Mouse (Mus musculus) adrenal gland, postnatal 25 days (tissue): ENCODE measurements around the gene Tmem59. TPM values are rescaled to one million over a fixed set of nuclear protein-coding genes. Genes with fewer than 3 reads are reported as not detected.

ENCODE experiments used
- DNase-seq: peaks from one replicate; pipeline ENCODE4 v3.0.0; 2021; ENCODE audit warnings: mixed read lengths
- total RNA-seq: library from RNA; stranded (reverse); gene quantifications from 2 replicates; pipeline ENCODE4 v1.2.3, GENCODE M21; 2021

Gene Tmem59
- total RNA-seq, 1 experiment from 2014 or later: 440 TPM

DNA sequence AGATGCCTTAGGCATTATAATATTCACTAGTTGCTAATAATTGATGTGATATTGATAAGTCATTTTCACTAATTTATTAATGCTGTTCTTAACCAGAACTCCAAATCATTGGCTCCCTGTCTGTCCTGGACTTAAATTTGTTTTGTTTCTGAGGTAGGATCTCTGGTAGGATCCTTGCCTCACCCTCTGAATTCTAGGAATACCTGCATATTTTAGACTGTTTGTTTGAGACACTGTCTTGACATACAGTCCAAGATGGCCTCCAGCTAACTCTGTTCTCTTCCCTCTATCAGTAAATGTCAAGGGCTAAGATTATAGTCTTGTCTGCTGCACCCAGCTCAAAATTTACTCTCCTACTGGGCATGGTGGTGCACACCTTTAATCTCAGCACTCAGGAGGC lies 2.5 kb downstream of the Tmem59 start:
- DNase-seq: no peak

- DNase-seq: no peak
Measured at GRCm38 (mm10) chr4:107181866-107182265, 3.7 kb downstream of the Tmem59 start.

GRCm38 (mm10) chr4:107182796-107183195 lies 4.6 kb downstream of the Tmem59 start:
- no peak for DNase-seq

GRCm38 (mm10) chr4:107183203-107183602 lies 5.0 kb downstream of the Tmem59 start:
- DNase-seq: no peak

DNA sequence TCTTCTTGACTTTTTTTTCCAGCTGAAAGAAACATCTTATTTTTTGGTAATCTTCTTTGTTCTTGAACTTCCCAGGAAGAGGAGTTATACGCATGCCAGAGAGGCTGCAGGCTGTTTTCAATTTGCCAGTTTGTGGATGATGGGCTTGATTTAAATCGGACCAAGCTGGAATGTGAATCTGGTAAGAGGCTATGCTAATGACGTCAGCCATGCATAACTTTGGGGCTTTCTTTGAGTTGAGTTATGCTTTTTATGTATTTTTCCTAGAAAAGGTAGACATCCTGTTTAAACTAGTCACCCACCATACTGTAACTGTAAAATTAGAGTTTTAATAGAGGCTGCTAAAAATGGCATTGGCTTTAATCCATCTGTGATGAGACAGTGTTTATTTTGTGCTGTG lies 7.5 kb downstream of the Tmem59 start:
- DNase-seq: no peak

DNA sequence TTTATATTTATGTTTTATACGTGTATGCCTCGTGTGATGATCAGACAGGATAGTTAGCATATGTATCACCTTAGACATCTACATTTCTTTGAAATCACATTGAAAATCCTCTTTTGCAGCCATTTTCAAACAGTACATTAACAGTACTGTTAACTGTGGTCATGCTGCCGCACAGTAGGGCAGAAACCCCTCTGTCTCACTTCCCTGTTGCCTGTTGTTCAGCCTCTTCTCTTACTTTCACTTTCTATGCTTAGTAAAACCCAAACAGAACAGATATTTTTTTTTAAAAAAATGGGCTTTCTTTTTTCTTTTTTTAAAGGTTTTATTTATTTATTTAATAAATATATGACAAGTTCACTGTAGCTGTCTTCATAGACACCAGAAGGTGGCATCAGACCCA lies 15.6 kb downstream of the Tmem59 start:
- DNase-seq: no peak

DNA sequence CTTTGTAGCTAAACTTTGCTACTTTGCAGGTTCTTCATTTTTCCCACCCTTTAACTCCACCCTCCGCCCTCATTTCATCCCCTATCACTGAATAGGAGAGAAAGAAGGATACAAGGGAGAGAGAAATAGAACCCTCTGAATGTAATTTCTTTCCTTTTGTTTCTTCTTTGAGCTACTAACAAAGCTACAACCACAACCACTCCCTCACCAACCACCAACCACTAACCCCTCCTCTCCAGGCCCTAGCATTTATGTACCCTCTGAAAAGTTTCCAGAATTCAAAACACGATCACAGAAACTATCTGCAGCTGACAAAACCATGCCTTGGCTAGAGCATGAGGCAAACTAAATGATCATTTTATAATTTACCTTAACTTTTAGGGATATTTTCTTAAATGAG lies 18.3 kb downstream of the Tmem59 start:
- no peak for DNase-seq

DNA sequence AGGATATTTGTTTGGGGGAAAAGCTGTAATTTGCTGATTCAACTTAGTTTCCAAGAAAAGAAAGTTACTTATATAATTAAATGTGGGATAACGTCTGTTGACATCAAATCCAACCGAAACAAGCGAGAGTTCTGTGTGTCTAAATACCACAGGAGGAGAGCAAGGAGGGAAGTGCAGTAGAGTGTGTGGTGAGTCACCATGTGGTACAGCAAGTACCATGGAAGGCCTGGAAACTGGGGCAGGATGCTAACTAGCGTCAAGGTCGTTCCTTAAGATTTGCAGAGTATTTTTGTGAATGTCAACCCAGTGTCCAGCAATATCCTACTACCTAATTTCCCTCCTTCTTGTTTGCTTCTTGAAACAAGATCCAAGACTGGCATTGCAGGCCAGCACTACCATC lies 19.9 kb downstream of the Tmem59 start:
- no peak for DNase-seq

DNA sequence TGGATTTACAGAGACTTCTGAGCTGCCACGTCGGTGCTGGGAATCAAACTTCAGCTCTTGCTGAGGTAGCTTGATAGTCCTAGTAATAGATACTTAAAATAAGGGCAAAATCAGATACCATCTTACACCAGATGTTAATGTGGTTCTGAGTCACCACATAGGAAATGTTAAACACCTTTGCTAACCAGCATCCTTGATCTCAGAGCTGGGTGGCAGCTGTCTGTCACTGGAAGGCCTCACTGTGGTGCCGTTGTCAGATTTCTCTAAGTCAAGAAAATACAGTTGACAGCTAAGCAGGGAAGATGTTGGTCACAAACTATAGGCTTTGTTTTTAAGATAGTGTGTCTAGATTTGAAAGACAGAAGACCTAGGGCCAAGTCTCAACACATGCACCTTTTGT lies 23.6 kb downstream of the Tmem59 start:
- DNase-seq: no peak

DNA sequence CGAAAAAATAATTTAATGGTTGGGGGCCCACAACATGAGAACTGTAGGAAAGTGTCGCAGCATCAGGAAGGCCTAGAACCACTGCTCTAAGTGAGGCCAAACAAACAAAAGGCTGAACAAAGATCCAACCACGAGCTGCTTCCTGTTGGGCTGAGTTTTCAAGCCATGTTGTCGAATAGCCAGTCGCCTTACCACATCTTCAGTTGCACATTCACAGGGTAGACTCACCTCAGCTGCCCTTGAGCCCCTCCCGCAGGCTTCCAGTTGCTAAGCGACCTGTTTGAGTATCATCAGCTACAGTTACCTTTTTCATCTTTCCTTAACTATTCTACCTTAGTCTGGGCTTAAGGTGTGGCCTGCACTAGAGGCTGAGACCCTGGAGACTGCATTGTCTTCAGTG lies 24.8 kb downstream of the Tmem59 start:
- no peak for DNase-seq

DNA sequence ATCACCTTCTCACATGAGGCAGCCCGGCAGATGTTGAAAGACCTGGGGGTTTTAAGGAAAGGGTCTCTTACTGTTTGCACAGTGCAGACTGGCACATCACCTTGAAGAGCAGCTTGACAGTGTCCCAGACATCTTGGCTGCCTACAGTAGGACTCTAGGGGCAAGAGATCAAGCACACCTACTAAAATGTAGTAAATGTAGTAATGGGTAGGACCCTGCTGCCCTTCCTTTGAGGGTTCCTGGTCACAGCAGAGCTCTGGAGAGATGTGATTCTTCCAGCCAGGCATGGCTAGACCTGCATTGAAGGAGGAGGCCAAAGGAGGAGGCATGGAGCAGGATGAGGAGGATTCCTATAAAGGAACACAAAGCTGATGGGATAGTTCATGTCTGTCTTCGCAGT lies 28.8 kb downstream of the Tmem59 start:
- DNase-seq: no peak

- DNase-seq: no peak
Measured at GRCm38 (mm10) chr4:107208880-107209279, 30.7 kb downstream of the Tmem59 start, which contains the start of gene Ldlrad1. Ldlrad1 (plus strand) TSS chr4:107209180.

DNA sequence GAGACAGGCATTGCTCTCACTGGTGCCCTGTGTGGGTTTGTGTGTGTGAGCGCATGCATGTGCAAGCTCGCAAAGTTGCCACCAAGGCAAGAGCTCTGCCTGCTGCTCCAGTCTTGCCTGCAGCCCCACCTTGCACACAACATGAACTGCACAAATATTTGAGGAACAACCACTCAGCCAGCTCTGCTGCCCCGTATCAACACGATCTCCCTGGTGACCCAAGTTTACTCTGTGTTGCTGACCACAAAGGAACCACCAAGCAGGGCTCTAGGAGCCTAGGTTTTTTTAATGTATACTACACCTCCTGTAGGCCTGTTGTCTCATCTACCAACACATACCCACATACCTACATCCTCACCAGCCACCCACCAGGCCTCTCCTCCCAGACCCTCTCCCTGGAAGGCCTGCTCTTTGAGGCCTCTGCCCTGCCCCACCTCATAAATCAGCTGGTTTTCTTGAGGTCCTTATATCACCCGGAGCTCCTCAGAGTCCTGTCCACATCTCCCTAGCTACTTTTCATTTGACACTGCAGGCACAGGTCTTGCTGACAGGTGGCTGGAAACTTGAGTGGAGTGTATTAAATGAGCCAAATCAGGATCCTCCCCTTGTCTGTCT lies 32.4 kb downstream of the Tmem59 start:
- no peak for DNase-seq

DNA sequence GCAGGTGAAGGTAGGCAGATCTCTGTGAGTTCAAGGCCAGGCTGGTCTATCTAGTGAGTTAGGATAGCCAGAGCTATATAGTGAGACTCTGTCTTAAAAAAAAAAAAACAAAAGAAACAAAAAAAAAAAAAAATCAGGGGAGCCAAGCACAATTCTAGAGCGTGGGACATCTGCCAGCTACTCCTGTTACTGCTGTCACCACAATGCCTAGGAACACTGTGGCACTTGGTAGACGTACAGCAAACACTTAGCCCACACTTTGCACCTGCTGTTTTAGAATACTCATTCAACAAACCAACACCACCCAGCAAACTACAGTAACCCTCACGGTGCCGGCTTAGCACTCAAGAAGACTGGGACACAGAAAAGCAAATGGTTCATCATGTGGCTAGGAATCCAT lies 33.3 kb downstream of the Tmem59 start:
- DNase-seq: no peak

GRCm38 (mm10) chr4:107211936-107212335 lies 33.7 kb downstream of the Tmem59 start:
- no peak for DNase-seq

DNA sequence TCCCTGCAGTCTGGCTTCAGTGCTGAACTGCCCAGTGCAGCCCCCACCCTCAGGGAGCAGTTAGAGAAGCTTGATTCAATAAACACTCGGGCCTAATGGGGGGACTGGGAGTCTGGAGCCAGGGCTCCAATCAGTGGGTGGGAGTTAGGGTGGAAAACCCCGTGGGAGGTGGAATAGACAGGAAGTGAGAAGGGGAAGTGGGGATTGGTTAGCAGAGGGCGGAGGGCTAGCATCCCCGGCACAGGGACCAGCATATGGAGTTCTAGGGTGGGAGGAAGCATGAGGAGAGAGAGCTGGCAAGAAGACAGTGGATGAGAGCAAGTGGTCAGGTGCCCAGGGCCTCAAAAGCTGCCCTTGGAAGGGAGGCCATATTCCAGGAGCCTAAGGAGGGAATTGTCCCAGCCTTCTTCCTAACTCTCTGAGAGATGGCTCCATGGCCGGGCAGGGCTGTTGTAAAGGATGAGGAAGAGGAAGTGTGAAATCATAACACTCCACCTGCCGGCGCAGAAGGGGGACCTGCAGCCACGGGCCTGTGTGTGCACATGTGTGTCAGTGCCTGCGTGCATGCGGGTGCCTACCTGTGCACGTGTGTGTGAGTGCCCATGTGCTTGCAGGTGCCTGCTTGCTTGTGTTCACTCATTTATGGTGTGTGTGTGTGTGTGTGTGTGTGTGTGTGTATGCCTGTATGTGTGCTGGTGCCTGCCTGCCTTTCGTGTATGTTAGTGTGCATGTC lies 35.2 kb downstream of the Tmem59 start:
- no peak for DNase-seq

DNA sequence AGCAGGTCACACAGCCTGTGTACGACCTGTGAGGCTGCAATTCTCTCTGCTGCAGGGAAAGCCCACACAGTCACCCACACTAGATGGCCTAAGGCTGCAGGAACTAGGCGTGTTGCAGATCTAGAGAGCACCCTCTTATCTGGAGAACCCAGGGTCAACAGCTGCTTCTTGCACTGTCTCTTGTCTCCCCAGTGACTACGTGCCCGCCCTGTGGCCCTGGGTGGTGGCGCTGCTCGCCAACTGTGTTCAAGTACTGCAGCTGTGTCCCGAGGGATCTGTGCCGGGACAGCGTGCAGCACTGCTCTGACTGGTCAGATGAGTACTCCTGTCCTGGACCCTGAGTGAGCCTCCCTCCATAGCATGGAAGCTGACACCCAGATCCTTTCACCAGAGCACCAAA lies 39.4 kb downstream of the Tmem59 start:
- peak; percentile 49 for DNase-seq

DNA sequence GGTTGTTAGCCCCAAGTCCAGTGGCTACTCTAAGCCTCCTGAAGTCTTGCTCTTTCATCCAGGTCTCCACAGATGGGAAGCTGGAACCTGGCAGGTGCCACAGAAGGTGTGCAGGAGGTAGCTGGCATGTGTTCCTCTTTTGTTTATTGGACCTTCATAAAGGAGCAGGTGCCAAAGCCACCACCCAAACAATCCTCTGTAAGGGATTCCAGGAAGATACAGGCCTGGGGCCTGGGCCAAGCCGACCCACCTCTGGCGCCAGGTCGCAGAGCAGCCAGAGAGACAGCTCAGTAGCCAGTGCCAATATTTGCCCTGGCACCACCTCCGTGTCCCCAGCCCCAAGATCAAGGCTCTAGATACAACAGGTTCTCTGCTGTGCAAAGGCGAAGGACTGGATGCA lies 43.3 kb downstream of the Tmem59 start:
- no peak for DNase-seq

DNA sequence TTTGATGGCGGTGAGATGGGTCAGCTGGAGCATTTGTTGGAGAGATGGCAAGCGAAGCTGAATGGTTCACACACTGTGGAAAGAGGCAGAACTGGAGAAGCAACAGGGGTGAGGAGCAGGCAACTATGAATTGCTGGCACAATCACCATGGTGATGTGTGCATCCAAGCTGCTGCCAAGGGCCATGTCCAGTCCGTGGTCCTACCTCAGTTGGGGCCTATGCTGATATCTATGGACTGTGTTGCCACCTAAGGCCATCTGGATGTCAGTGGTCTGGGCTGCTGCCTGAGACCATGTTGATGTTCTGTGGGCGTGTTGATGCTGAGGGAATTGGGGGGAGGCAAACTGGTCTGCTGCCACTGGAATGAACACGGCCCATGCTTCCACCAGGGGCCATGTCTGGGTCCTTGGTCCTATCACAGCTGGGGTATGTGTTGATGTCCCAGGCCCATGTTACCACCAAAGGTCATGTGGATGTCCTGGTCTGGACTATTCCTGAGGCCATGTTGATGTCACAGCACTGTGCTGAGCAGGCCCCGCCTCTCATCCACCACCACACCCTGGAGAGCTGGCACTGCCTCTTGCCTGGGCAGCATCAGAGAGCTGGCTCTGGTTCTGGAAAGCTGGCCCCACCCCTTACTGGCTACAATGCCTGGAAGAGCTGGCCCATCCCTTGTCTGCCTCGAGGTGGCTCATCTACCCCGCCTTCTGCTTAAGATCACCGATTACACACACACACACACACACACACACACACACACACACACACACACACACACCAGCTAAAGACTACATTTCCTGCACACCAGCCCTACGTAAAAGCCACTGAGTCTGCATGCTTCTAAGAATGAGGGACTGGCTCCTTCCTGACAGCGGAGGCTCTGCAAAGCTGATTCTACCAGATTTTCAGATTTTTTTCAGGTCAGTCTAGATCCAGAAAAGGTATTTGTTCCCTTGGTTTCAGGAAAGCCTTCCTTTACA lies 45.3 kb downstream of the Tmem59 start:
- DNase-seq: peak; percentile 48

DNA sequence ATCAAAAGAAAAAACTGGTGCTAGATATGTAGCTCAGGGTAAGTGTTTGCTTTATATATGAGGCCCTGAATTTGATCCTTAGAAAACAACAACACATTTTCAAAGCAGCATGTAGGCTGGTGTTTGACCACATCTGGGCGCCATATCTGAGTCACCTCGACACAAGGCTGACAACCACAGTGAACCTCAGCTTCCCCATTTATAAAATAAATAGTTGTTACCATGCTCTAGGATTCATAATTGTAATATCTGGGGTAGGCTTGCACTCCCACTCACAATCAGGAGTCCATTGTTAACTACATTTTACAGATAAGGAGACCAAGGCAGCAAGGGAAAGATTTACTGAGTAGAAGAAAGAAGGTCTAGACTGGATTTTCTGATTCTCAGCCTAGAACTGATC lies 48.1 kb downstream of the Tmem59 start:
- DNase-seq: no peak

GRCm38 (mm10) chr4:107232219-107232618 lies 54.0 kb downstream of the Tmem59 start:
- no peak for DNase-seq

GRCm38 (mm10) chr4:107238253-107238652 lies 60.1 kb downstream of the Tmem59 start:
- no peak for DNase-seq

- no peak for DNase-seq
Measured at GRCm38 (mm10) chr4:107240196-107240595, 62.0 kb downstream of the Tmem59 start.
